Mouse (Mus musculus) C2C12 (cell line): ENCODE data around the gene Dpyd. TPM values are rescaled to one million over a fixed set of nuclear protein-coding genes. Genes with fewer than 3 reads are reported as not detected.

Experiments used
- H3K27me3 ChIP-seq: one replicate; pipeline ENCODE4 v1.6.1; 2011; ENCODE audit not compliant: control insufficient read depth, insufficient read depth, insufficient read length
- H3K36me3 ChIP-seq: one replicate; pipeline ENCODE4 v1.6.1; 2011; ENCODE audit not compliant: control insufficient read depth, insufficient read depth
- H3K4me3 ChIP-seq: one replicate; pipeline ENCODE4 v1.5.1; 2011; ENCODE audit warnings: mild to moderate bottlenecking, control low read depth; ENCODE audit not compliant: poor library complexity, insufficient read depth, severe bottlenecking
- H3K79me2 ChIP-seq: one replicate; pipeline ENCODE4 v1.6.1; 2011; ENCODE audit not compliant: control insufficient read depth, insufficient read depth
- H3K79me3 ChIP-seq: one replicate; pipeline ENCODE4 v1.6.1; 2011; ENCODE audit warnings: low read depth, control low read depth
- H3ac ChIP-seq: one replicate; pipeline ENCODE3; 2011; ENCODE audit warnings: low read depth; ENCODE audit not compliant: control insufficient read depth, insufficient read length
- CEBPB ChIP-seq: IDR thresholded peaks from one replicate; pipeline ENCODE4 v1.6.1; 2011; ENCODE audit warnings: low read depth, mild to moderate bottlenecking, control low read depth, moderate library complexity
- CTCF ChIP-seq: IDR thresholded peaks from one replicate; pipeline ENCODE4 v1.5.1; 2011; ENCODE audit not compliant: control insufficient read depth, insufficient read depth, insufficient read length
- FOSL1 ChIP-seq: IDR thresholded peaks from one replicate; pipeline ENCODE4 v1.8.0; 2011; ENCODE audit warnings: mild to moderate bottlenecking, low read length; ENCODE audit not compliant: poor library complexity, insufficient read depth, severe bottlenecking
- MAX ChIP-seq: IDR thresholded peaks from one replicate; pipeline ENCODE4 v1.6.1; 2011; ENCODE audit warnings: mild to moderate bottlenecking, control low read depth
- MYOD1 ChIP-seq: IDR thresholded peaks from one replicate; pipeline ENCODE4 v1.6.1; 2011; ENCODE audit warnings: low read depth; ENCODE audit not compliant: control insufficient read depth, insufficient read length
- MYOG ChIP-seq: IDR thresholded peaks from one replicate; pipeline ENCODE4 v1.6.1; 2011; ENCODE audit not compliant: control insufficient read depth, insufficient read length; ENCODE audit errors: extremely low read depth
- USF1 ChIP-seq: IDR thresholded peaks from one replicate; pipeline ENCODE4 v1.6.1; 2011; ENCODE audit warnings: low read depth, mild to moderate bottlenecking, control low read depth, moderate library complexity
- polyA plus RNA-seq: library from polyadenylated mRNA; unstranded; fragments of >200 nt; fragmentation: generic; extraction: Trizol; gene quantifications from one replicate; pipeline ENCODE4 v1.2.1, GENCODE M21; 2012; ENCODE audit warnings: missing spikeins

Gene Dpyd
- polyA plus RNA-seq, 1 experiment: 0.60 TPM

- Histone ChIP-seq H3ac (no peak overlapping the region), H3K79me3 (no peaks in the 10 kb centered on the region), H3K79me2 (no peaks in the 10 kb centered on the region), H3K36me3 (no peaks in the 10 kb centered on the region), H3K4me3 (no peak overlapping the region), H3K27me3 (no peaks in the 10 kb centered on the region)
- TF ChIP-seq USF1 (no peak), MAX (no peak), FOSL1 (no peak), CTCF (no peak), MYOG (no peak), CEBPB (no peak), MYOD1 (no peak)
Observed at GRCm38 (mm10) chr3:119021255-119021654, 459.3 kb downstream of the Dpyd start.

GRCm38 (mm10) chr3:119042611-119043010 is 480.7 kb downstream of the Dpyd start:
- no peaks in the 10 kb centered on the region for H3K79me2 ChIP-seq
- H3K79me3 ChIP-seq: no peaks in the 10 kb centered on the region
- TF ChIP-seq MAX: no peak
- TF ChIP-seq MYOG: no peak
- no peak for TF ChIP-seq FOSL1
- TF ChIP-seq MYOD1: no peak
- TF ChIP-seq CTCF: no peak
- no peak for TF ChIP-seq CEBPB
- TF ChIP-seq USF1: no peak
- no peak overlapping the region for H3ac ChIP-seq
- no peaks in the 10 kb centered on the region for H3K27me3 ChIP-seq
- H3K36me3 ChIP-seq: no peaks in the 10 kb centered on the region
- no peak overlapping the region for H3K4me3 ChIP-seq

- Histone ChIP-seq H3K36me3 (no peaks in the 10 kb centered on the region), H3ac (no peak overlapping the region), H3K4me3 (no peak overlapping the region), H3K27me3 (no peaks in the 10 kb centered on the region), H3K79me3 (no peaks in the 10 kb centered on the region), H3K79me2 (no peaks in the 10 kb centered on the region)
- TF ChIP-seq MYOG: no peak
- TF ChIP-seq FOSL1: no peak
- no peak for TF ChIP-seq CTCF
- TF ChIP-seq MAX: no peak
- no peak for TF ChIP-seq USF1
- TF ChIP-seq CEBPB: no peak
- TF ChIP-seq MYOD1: no peak
Observed at GRCm38 (mm10) chr3:119056144-119056543, 494.2 kb downstream of the Dpyd start.

GRCm38 (mm10) chr3:119063214-119063613 is 501.3 kb downstream of the Dpyd start:
- no peaks in the 10 kb centered on the region for H3K36me3 ChIP-seq
- H3K4me3 ChIP-seq: no peak overlapping the region
- no peaks in the 10 kb centered on the region for H3K27me3 ChIP-seq
- H3K79me2 ChIP-seq: no peaks in the 10 kb centered on the region
- no peaks in the 10 kb centered on the region for H3K79me3 ChIP-seq
- no peak for TF ChIP-seq CTCF
- TF ChIP-seq MAX: no peak
- TF ChIP-seq CEBPB: no peak
- no peak overlapping the region for H3ac ChIP-seq

GRCm38 (mm10) chr3:119063642-119064041 is 501.7 kb downstream of the Dpyd start:
- Histone ChIP-seq H3ac (no peak overlapping the region), H3K4me3 (no peak overlapping the region), H3K27me3 (no peaks in the 10 kb centered on the region), H3K79me3 (no peaks in the 10 kb centered on the region), H3K79me2 (no peaks in the 10 kb centered on the region), H3K36me3 (no peaks in the 10 kb centered on the region)
- no peak for TF ChIP-seq FOSL1

GRCm38 (mm10) chr3:119064746-119065145 is 502.8 kb downstream of the Dpyd start:
- Histone ChIP-seq H3K4me3 (no peak overlapping the region), H3K79me2 (no peaks in the 10 kb centered on the region), H3K36me3 (no peaks in the 10 kb centered on the region), H3ac (no peak overlapping the region), H3K27me3 (no peaks in the 10 kb centered on the region), H3K79me3 (no peaks in the 10 kb centered on the region)
- TF ChIP-seq MYOG (no peak), MAX (no peak), MYOD1 (no peak), FOSL1 (no peak), USF1 (no peak), CEBPB (no peak), CTCF (no peak)
